Mouse (Mus musculus) stomach, postnatal 0 days (tissue): ENCODE results near the gene 4933424G06Rik. TPM values are rescaled to one million over a fixed set of nuclear protein-coding genes. Genes with fewer than 3 reads are reported as not detected.
A peak's percentile ranks its signal among the peaks of the same experiment; 100 is the strongest.

Experiments used
- ATAC-seq: fragments of 200-750 bp; cut with Nextera tagmentation; 2 replicates; pipeline ENCODE4 v1.8.0; 2017; ENCODE audit not compliant: low FRiP score, low TSS enrichment
- DNase-seq: peaks from one replicate; pipeline ENCODE4 v3.0.0-alpha.2; 2016; ENCODE audit warnings: low spot score
- H3K27ac ChIP-seq: fragments of 300-500 bp; sonication (generic); replicated peaks from 2 replicates; pipeline ENCODE4 v1.5.1; 2014; ENCODE audit warnings: mild to moderate bottlenecking, control low read depth
- H3K27me3 ChIP-seq: fragments of 300-500 bp; sonication (generic); 2 replicates; pipeline ENCODE4 v1.6.1; 2014; ENCODE audit warnings: low read length; ENCODE audit not compliant: control insufficient read depth, insufficient read depth
- H3K36me3 ChIP-seq: fragments of 300-500 bp; sonication (generic); 2 replicates; pipeline ENCODE4 v1.6.1; 2014; ENCODE audit warnings: low read length, mixed read lengths; ENCODE audit not compliant: control insufficient read depth, insufficient read depth
- H3K4me1 ChIP-seq: fragments of 300-500 bp; sonication (generic); replicated peaks from 2 replicates; pipeline ENCODE4 v1.6.1; 2014; ENCODE audit warnings: antibody characterized with exemption; ENCODE audit not compliant: control insufficient read depth, insufficient read depth
- H3K4me2 ChIP-seq: fragments of 300-500 bp; sonication (generic); replicated peaks from 2 replicates; pipeline ENCODE4 v1.6.1; 2014; ENCODE audit warnings: low read depth, mild to moderate bottlenecking, control low read depth, moderate library complexity
- H3K4me3 ChIP-seq: fragments of 300-500 bp; sonication (generic); 2 replicates; pipeline ENCODE4 v1.5.1; 2014; ENCODE audit warnings: low read depth, low read length, control low read depth
- H3K9ac ChIP-seq: fragments of 300-500 bp; sonication (generic); 2 replicates; pipeline ENCODE4 v1.6.1; 2014; ENCODE audit warnings: mild to moderate bottlenecking, low read length, control low read depth, mixed read lengths
- H3K9me3 ChIP-seq: fragments of 300-500 bp; sonication (generic); 2 replicates; pipeline ENCODE4 v1.6.1; 2016; ENCODE audit warnings: low read length; ENCODE audit not compliant: control insufficient read depth
- CTCF ChIP-seq: IDR thresholded peaks from 2 replicates; pipeline ENCODE4 v1.5.1; 2016; ENCODE audit warnings: antibody characterized with exemption, low read depth, mild to moderate bottlenecking, moderate library complexity
- EP300 ChIP-seq: optimal IDR thresholded peaks from 2 replicates; pipeline ENCODE3; 2016; ENCODE audit warnings: antibody characterized with exemption
- WGBS: fragments of 180-500 bp; shearing (Covaris S2); extraction: QIAGEN DNeasy Blood & Tissue Kit; methylation state at CpG from one replicate; pipeline ENCODE4 v1.1.7; 2014; 5-methylcytosine and 5-hydroxymethylcytosine counted together
- polyA plus RNA-seq: library from polyadenylated mRNA; unstranded; fragments of >200 nt; fragmentation: Nextera tagmentation; extraction: Ambion mirVana; gene quantifications from 2 replicates; pipeline ENCODE4 v1.2.1, GENCODE M21; 2015

Gene 4933424G06Rik
- polyA plus RNA-seq, 1 experiment from 2014 or later = 0.16 TPM

GRCm38 (mm10) chr1:36768786-36769185, 58.8 kb downstream of the 4933424G06Rik start:
- Histone ChIP-seq H3K9ac (no peak overlapping the region), H3K27me3 (no peaks in the 10 kb centered on the region), H3K27ac (no peak overlapping the region), H3K4me1 (no peaks in the 10 kb centered on the region), H3K36me3 (no peaks in the 10 kb centered on the region), H3K4me2 (no peak overlapping the region), H3K4me3 (no peak overlapping the region), H3K9me3 (no peaks in the 10 kb centered on the region)
- ATAC-seq (no peak), DNase-seq (no peak)
- TF ChIP-seq EP300 (no peak), CTCF (no peak)
- WGBS = 74% methylated on average over 5 of the region's 5 CpGs

GRCm38 (mm10) chr1:36769951-36770350, 60.0 kb downstream of the 4933424G06Rik start:
- no peaks in the 10 kb centered on the region for H3K4me1 ChIP-seq

GRCm38 (mm10) chr1:36770998-36771397, 61.0 kb downstream of the 4933424G06Rik start:
- no peak for TF ChIP-seq CTCF
- Histone ChIP-seq H3K36me3 (no peaks in the 10 kb centered on the region), H3K27ac (no peak overlapping the region), H3K4me2 (peak overlapping the region; percentile 42), H3K9me3 (no peaks in the 10 kb centered on the region), H3K9ac (no peak overlapping the region), H3K4me1 (no peaks in the 10 kb centered on the region), H3K27me3 (no peaks in the 10 kb centered on the region), H3K4me3 (peak overlapping the region; percentile 4; the same call in 1 of the 2 replicates)
- ATAC-seq = no peak
- no peak for DNase-seq
- 21% methylated on average over 27 of the region's 27 CpGs for WGBS

More at GRCm38 (mm10) chr1:36769951-36770350, 60.0 kb downstream of the 4933424G06Rik start:
- no peaks in the 10 kb centered on the region for H3K9me3 ChIP-seq
- no peak overlapping the region for H3K9ac ChIP-seq
- no peaks in the 10 kb centered on the region for H3K27me3 ChIP-seq
- WGBS = 83% methylated on average over 1 of the region's 1 CpGs
- DNase-seq (no peak), ATAC-seq (no peak)
- no peak overlapping the region for H3K4me2 ChIP-seq
- TF ChIP-seq EP300 = no peak
- no peak for TF ChIP-seq CTCF
- H3K36me3 ChIP-seq = no peaks in the 10 kb centered on the region
- H3K27ac ChIP-seq = no peak overlapping the region
- no peak overlapping the region for H3K4me3 ChIP-seq

- Histone ChIP-seq H3K9me3 (no peaks in the 10 kb centered on the region), H3K36me3 (no peaks in the 10 kb centered on the region), H3K27me3 (no peaks in the 10 kb centered on the region), H3K27ac (no peak overlapping the region), H3K4me2 (no peak overlapping the region), H3K4me3 (no peak overlapping the region), H3K4me1 (no peaks in the 10 kb centered on the region), H3K9ac (no peak overlapping the region)
- ATAC-seq = peak; percentile 90
- peak; percentile 68 for DNase-seq
- WGBS = 72% methylated on average over 9 of the region's 9 CpGs
- TF ChIP-seq EP300 = no peak
- TF ChIP-seq CTCF = no peak
These were observed 62.4 kb downstream of the 4933424G06Rik start for GRCm38 (mm10) chr1:36772198-36772934.

- WGBS = 86% methylated on average over 13 of the region's 13 CpGs
- Histone ChIP-seq H3K9me3 (no peaks in the 10 kb centered on the region), H3K4me3 (no peak overlapping the region), H3K27ac (no peak overlapping the region), H3K4me2 (no peak overlapping the region), H3K27me3 (no peaks in the 10 kb centered on the region), H3K9ac (no peak overlapping the region), H3K36me3 (no peaks in the 10 kb centered on the region), H3K4me1 (no peaks in the 10 kb centered on the region; the same call in 1 of the 2 replicates)
- ATAC-seq (no peak), DNase-seq (no peak)
- TF ChIP-seq EP300 (no peak), CTCF (no peak)
These were observed 70.8 kb downstream of the 4933424G06Rik start for GRCm38 (mm10) chr1:36780793-36781192.

- Histone ChIP-seq H3K4me3 (no peak overlapping the region), H3K9me3 (no peaks in the 10 kb centered on the region), H3K9ac (no peak overlapping the region), H3K27me3 (no peaks in the 10 kb centered on the region), H3K27ac (no peak overlapping the region), H3K36me3 (no peaks in the 10 kb centered on the region), H3K4me1 (no peaks in the 10 kb centered on the region; the same call in 1 of the 2 replicates), H3K4me2 (no peak overlapping the region)
- DNase-seq (no peak), ATAC-seq (no peak)
- 71% methylated on average over 11 of the region's 11 CpGs for WGBS
- peak; percentile 15; the same call in 1 of the 2 replicates for TF ChIP-seq CTCF
- TF ChIP-seq EP300 = no peak
These were observed 72.5 kb downstream of the 4933424G06Rik start for GRCm38 (mm10) chr1:36782476-36782875.
